Mouse (Mus musculus) CH12F3 (cell line): Measurements from ENCODE around the gene Wwc2.

Experiments used
- in situ Hi-C: fragments of 300-500 bp; cut with MboI; formaldehyde crosslinking; loops from 2 replicates; pipeline ENCODE4 v1.14.3; 2020; ENCODE audit warnings: low sequenced_read_pairs

The Wwc2 gene

GRCm38 (mm10) chr8:47809970-47810665 is 180.6 kb downstream of the Wwc2 start:
- in situ Hi-C loops: no loop called here

- in situ Hi-C loops: no loop called here
These were observed 186.5 kb downstream of the Wwc2 start for GRCm38 (mm10) chr8:47804262-47804661.

- in situ Hi-C loops: no loop called here
These were observed 188.4 kb downstream of the Wwc2 start for GRCm38 (mm10) chr8:47802349-47802748.

GRCm38 (mm10) chr8:47799438-47799837 is 191.3 kb downstream of the Wwc2 start:
- in situ Hi-C loops: no loop called here

GRCm38 (mm10) chr8:47791986-47792385 is 198.7 kb downstream of the Wwc2 start:
- in situ Hi-C loops: no loop called here

GRCm38 (mm10) chr8:47787705-47788104 is 203.0 kb downstream of the Wwc2 start:
- in situ Hi-C loops: no loop called here

- in situ Hi-C loops: no loop called here
These were observed 204.4 kb downstream of the Wwc2 start for GRCm38 (mm10) chr8:47786323-47786722.

GRCm38 (mm10) chr8:47784436-47784835 is 206.3 kb downstream of the Wwc2 start:
- in situ Hi-C loops: no loop called here

GRCm38 (mm10) chr8:47783944-47784343 is 206.8 kb downstream of the Wwc2 start:
- in situ Hi-C loops: no loop called here

GRCm38 (mm10) chr8:47783544-47783943 is 207.2 kb downstream of the Wwc2 start:
- in situ Hi-C loops: no loop called here

- in situ Hi-C loops: no loop called here
These were observed 208.8 kb downstream of the Wwc2 start for GRCm38 (mm10) chr8:47781881-47782280.

- in situ Hi-C loops: no loop called here
These were observed 211.1 kb downstream of the Wwc2 start for GRCm38 (mm10) chr8:47779589-47779988.

- in situ Hi-C loops: no loop called here
These were observed 213.3 kb downstream of the Wwc2 start for GRCm38 (mm10) chr8:47777415-47777814.
